Mouse (Mus musculus) hindbrain, embryonic 11.5 days (tissue): ENCODE data around the gene Map4k3. TPM values are rescaled to one million over a fixed set of nuclear protein-coding genes. Genes with fewer than 3 reads are reported as not detected.
A peak's percentile ranks its signal among the peaks of the same experiment; 100 is the strongest.

ENCODE experiments used
- ATAC-seq: fragments of 200-750 bp; cut with Nextera tagmentation; 2 replicates; pipeline ENCODE4 v1.8.0; 2017; ENCODE audit warnings: mild to moderate bottlenecking, moderate TSS enrichment, moderate library complexity; ENCODE audit not compliant: low FRiP score
- DNase-seq: peaks from one replicate; pipeline ENCODE4 v3.0.0-alpha.2; 2015; ENCODE audit warnings: low spot score
- H3K27ac ChIP-seq: fragments of 300-500 bp; sonication (generic); 2 replicates; pipeline ENCODE4 v1.5.1; 2014; ENCODE audit warnings: mild to moderate bottlenecking, low read depth, low read length
- H3K27me3 ChIP-seq: fragments of 300-500 bp; sonication (generic); 2 replicates; pipeline ENCODE4 v1.6.1; 2014; ENCODE audit warnings: mild to moderate bottlenecking, low read length, moderate library complexity, mixed read lengths; ENCODE audit not compliant: control insufficient read depth, insufficient read depth
- H3K36me3 ChIP-seq: fragments of 300-500 bp; sonication (generic); 2 replicates; pipeline ENCODE4 v1.6.1; 2014; ENCODE audit warnings: mild to moderate bottlenecking, low read length, moderate library complexity, mixed read lengths; ENCODE audit not compliant: control insufficient read depth, insufficient read depth
- H3K4me1 ChIP-seq: fragments of 300-500 bp; sonication (generic); replicated peaks from 2 replicates; pipeline ENCODE4 v1.6.1; 2014; ENCODE audit warnings: low read length, mixed read lengths; ENCODE audit not compliant: control insufficient read depth, insufficient read depth
- H3K4me2 ChIP-seq: fragments of 300-500 bp; sonication (generic); replicated peaks from 2 replicates; pipeline ENCODE4 v1.6.1; 2014; ENCODE audit warnings: mild to moderate bottlenecking, low read depth, low read length
- H3K4me3 ChIP-seq: fragments of 300-500 bp; sonication (generic); 2 replicates; pipeline ENCODE4 v1.5.1; 2014; ENCODE audit warnings: low read depth, low read length
- H3K9ac ChIP-seq: fragments of 300-500 bp; sonication (generic); 2 replicates; pipeline ENCODE4 v1.6.1; 2014; ENCODE audit warnings: low read depth, low read length
- H3K9me3 ChIP-seq: fragments of 300-500 bp; sonication (generic); 2 replicates; pipeline ENCODE4 v1.6.1; 2016; ENCODE audit warnings: low read length; ENCODE audit not compliant: control insufficient read depth
- WGBS: fragments of 180-500 bp; shearing (Covaris S2); extraction: QIAGEN DNeasy Blood & Tissue Kit; methylation state at CpG from one replicate; pipeline ENCODE4 v1.1.7; 2014; 5-methylcytosine and 5-hydroxymethylcytosine counted together
- polyA plus RNA-seq: library from polyadenylated mRNA; unstranded; fragments of >200 nt; fragmentation: Nextera tagmentation; extraction: Ambion mirVana; gene quantifications from 2 replicates; pipeline ENCODE4 v1.2.1, GENCODE M21; 2014

Map4k3 gene
- polyA plus RNA-seq, 1 experiment from 2014 or later = 27.5 TPM

GRCm38 (mm10) chr17:80558583-80558982 lies 169.7 kb downstream of the Map4k3 start:
- Histone ChIP-seq H3K27ac (no peak overlapping the region), H3K4me3 (no peak overlapping the region), H3K9me3 (no peaks in the 10 kb centered on the region), H3K36me3 (no peaks in the 10 kb centered on the region), H3K4me1 (no peaks in the 10 kb centered on the region), H3K27me3 (no peaks in the 10 kb centered on the region), H3K4me2 (no peak overlapping the region), H3K9ac (no peak overlapping the region)
- ATAC-seq = no peak
- DNase-seq = no peak
- 65% methylated on average over 14 of the region's 14 CpGs for WGBS

- DNase-seq = no peak
- H3K9ac ChIP-seq = no peak overlapping the region
- H3K4me3 ChIP-seq = no peak overlapping the region
- H3K27me3 ChIP-seq = no peaks in the 10 kb centered on the region
- no peaks in the 10 kb centered on the region for H3K36me3 ChIP-seq
- H3K4me2 ChIP-seq = no peak overlapping the region
- 91% methylated on average over 5 of the region's 5 CpGs for WGBS
- no peak for ATAC-seq
- no peaks in the 10 kb centered on the region for H3K4me1 ChIP-seq
- no peaks in the 10 kb centered on the region for H3K9me3 ChIP-seq
- no peak overlapping the region for H3K27ac ChIP-seq
Observed at GRCm38 (mm10) chr17:80557461-80557860, 170.8 kb downstream of the Map4k3 start.

DNA sequence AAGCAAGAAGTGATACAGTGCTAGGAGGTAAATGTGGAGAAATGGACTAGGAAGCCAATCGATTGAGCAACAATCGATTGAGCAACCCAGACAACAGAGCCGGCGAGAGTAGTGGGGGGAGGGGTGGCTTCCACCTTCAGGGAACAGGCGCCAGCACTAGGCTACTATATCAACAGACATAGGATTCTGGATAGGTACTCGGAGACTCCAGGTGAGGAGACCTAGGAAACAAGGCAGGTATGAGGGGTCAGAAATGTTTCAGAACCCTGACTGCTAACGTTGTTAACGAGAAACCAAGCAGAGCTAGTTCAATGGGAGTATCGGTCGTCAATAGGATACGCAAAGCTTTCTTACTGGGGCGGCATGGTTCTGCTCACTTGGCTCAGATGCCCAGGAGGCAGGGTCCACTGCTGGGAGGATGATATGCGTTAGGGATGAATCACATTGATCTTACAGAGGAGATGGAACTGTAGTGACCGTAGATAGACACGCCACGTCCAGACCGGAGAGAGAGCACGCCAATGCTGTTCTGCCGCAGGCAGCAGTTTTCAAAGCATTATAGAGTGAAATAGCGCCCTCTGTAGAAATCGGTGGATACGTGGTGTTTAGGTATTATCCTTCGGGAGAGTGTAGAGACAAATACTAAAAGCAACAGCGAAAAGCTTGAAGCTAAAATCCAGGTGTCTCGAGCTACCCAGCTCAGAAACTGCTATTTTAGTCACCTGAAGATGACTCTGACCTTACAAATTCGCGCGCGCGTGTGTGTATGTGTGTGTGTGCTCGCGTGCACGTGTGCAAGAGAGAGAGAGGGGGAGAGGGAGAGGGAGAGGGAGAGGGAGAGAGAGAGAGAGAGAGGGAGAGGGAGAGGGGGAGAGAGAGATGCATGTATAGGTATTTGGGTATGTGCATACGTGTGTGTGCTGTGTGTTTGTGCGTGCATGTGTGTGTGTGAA lies 174.7 kb downstream of the Map4k3 start:
- Histone ChIP-seq H3K9ac (peak overlapping the region; percentile 60), H3K4me3 (peak overlapping the region; percentile 51), H3K27ac (peak overlapping the region; percentile 58), H3K4me1 (no peaks in the 10 kb centered on the region), H3K4me2 (peak overlapping the region; percentile 42), H3K27me3 (no peaks in the 10 kb centered on the region), H3K36me3 (no peaks in the 10 kb centered on the region), H3K9me3 (no peaks in the 10 kb centered on the region)
- ATAC-seq (peak; percentile 94), DNase-seq (peak; percentile 87)
- WGBS = 4% methylated on average over 35 of the region's 35 CpGs

DNA sequence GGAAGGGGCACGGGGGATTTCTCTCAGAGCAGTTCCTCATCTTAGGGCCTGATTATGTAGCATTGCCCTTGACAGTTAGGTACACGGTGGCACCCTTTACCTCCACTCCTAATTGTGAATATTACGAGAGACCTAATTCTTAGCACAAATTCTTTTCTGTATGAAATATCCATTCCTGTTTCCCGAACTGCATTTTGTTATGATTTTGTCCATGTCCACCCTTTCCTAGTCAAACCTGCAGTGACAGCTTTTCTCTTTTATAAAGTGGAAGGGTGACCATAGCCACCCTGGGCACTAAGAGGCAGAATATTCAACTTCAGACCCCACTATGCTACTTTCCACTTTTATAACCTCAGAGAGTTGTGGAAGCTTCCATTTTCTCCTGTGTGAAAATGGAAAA lies 175.6 kb downstream of the Map4k3 start:
- no peak overlapping the region for H3K4me2 ChIP-seq
- no peak overlapping the region for H3K4me3 ChIP-seq
- DNase-seq (no peak), ATAC-seq (no peak)
- H3K27me3 ChIP-seq = no peaks in the 10 kb centered on the region
- H3K4me1 ChIP-seq = no peaks in the 10 kb centered on the region
- 84% methylated on average over 4 of the region's 4 CpGs for WGBS
- no peak overlapping the region for H3K27ac ChIP-seq
- H3K9me3 ChIP-seq = no peaks in the 10 kb centered on the region
- H3K36me3 ChIP-seq = no peaks in the 10 kb centered on the region
- H3K9ac ChIP-seq = no peak overlapping the region

GRCm38 (mm10) chr17:80550981-80551380 lies 177.3 kb downstream of the Map4k3 start:
- Histone ChIP-seq H3K9ac (no peak overlapping the region), H3K4me1 (no peaks in the 10 kb centered on the region), H3K9me3 (no peaks in the 10 kb centered on the region), H3K36me3 (no peaks in the 10 kb centered on the region), H3K4me2 (no peak overlapping the region), H3K27ac (no peak overlapping the region), H3K4me3 (no peak overlapping the region), H3K27me3 (no peaks in the 10 kb centered on the region)
- 80% methylated on average over 15 of the region's 15 CpGs for WGBS
- no peak for ATAC-seq
- no peak for DNase-seq

DNA sequence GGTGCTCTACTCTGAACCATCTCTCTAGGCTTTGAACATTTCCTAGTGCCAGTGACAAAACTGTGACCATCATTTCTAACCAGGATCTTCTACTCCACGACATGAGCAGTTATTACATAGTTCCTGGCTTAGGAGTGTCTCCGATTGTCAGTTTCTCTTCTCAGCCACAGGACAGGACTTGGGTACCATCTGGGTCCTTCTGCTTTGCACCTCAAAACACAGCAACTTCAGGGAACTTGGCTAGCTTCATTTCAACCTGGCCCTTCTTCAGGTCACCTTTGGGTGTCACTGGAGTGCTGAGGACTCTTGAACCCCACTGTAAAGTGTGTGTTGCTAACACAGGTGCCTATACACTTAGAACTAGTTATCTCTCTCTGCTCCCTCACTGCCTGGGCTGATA lies 181.4 kb downstream of the Map4k3 start:
- no peak overlapping the region for H3K9ac ChIP-seq
- no peak overlapping the region for H3K27ac ChIP-seq
- DNase-seq (no peak), ATAC-seq (no peak)
- no peak overlapping the region for H3K4me2 ChIP-seq
- H3K9me3 ChIP-seq = no peaks in the 10 kb centered on the region
- no peaks in the 10 kb centered on the region for H3K36me3 ChIP-seq
- no peak overlapping the region for H3K4me3 ChIP-seq
- H3K27me3 ChIP-seq = no peaks in the 10 kb centered on the region
- 92% methylated on average over 2 of the region's 2 CpGs for whole genome bisulfite sequencing
- no peaks in the 10 kb centered on the region for H3K4me1 ChIP-seq

GRCm38 (mm10) chr17:80546227-80546626 lies 182.1 kb downstream of the Map4k3 start:
- Histone ChIP-seq H3K9me3 (no peaks in the 10 kb centered on the region), H3K9ac (no peak overlapping the region), H3K4me1 (no peaks in the 10 kb centered on the region), H3K4me2 (no peak overlapping the region), H3K27me3 (no peaks in the 10 kb centered on the region), H3K36me3 (no peaks in the 10 kb centered on the region), H3K27ac (no peak overlapping the region), H3K4me3 (no peak overlapping the region)
- ATAC-seq (no peak), DNase-seq (no peak)
- 92% methylated on average over 8 of the region's 8 CpGs for WGBS

GRCm38 (mm10) chr17:80543646-80544045 lies 184.6 kb downstream of the Map4k3 start:
- DNase-seq = no peak
- Histone ChIP-seq H3K27me3 (no peaks in the 10 kb centered on the region), H3K4me2 (no peak overlapping the region), H3K36me3 (no peaks in the 10 kb centered on the region), H3K9ac (no peak overlapping the region), H3K4me1 (no peaks in the 10 kb centered on the region), H3K9me3 (no peaks in the 10 kb centered on the region), H3K4me3 (no peak overlapping the region), H3K27ac (no peak overlapping the region)
- 91% methylated on average over 20 of the region's 20 CpGs for WGBS
- ATAC-seq = no peak

- Histone ChIP-seq H3K36me3 (no peaks in the 10 kb centered on the region), H3K9ac (no peak overlapping the region), H3K4me2 (no peak overlapping the region), H3K27ac (no peak overlapping the region), H3K27me3 (no peaks in the 10 kb centered on the region), H3K4me1 (no peaks in the 10 kb centered on the region), H3K9me3 (no peaks in the 10 kb centered on the region), H3K4me3 (no peak overlapping the region)
- DNase-seq (no peak), ATAC-seq (no peak)
- WGBS = 57% methylated on average over 6 of the region's 6 CpGs
Observed at GRCm38 (mm10) chr17:80537136-80537535, 191.1 kb downstream of the Map4k3 start.
